17 mouse cellular contexts compared by ENCODE assay signal in genomic region chr17:14620037-14620436, GRCm38 (mm10).
DNase-seq lines count a peak whose midpoint lies in the region.
"Had no signal": no experiment of that assay in that cellular context is flagged by ENCODE, and none has a peak within 500 bp of the region (broad histone marks: within the 10 kb centered on the region; RNA-seq: fewer than 3 reads in every experiment).

No protein-coding gene starts in this region.

- intact Hi-C loops in heart, postnatal 36 days (cut with DNase I), result no loop called here

- DNase-seq in 3134 (ENCODE audit: extremely low read depth, insufficient read length, low spot score) (peak; percentile 82), 3T3-L1 (ENCODE audit: low read depth, low spot score) (peak; percentile 86), adipocyte (ENCODE audit: low spot score) (peak; percentile 81)
- DNase-seq in Muller cell, postnatal 12 days (ENCODE audit: inconsistent ontology term), result peak; percentile 43
- no peak for DNase-seq in neural tube, embryonic 10.5 days (ENCODE audit: extremely low spot score, low spot score)
- DNase-seq in cerebellum, adult 9-10 months, result no peak
- no peak for DNase-seq in adrenal gland, adult (ENCODE audit: inconsistent age in 2 of 2, low spot score in 1 of 2)
- no peak for DNase-seq in heart, postnatal 36 days
- DNase-seq: adrenal gland, adult 8-10 months; adrenal gland, postnatal 14 days; adrenal gland, postnatal 36 days; cerebellum, adult 11-12 months; cerebellum, adult 2 months; cerebellum, adult 9-11 months; cerebellum, postnatal 14 days; cerebellum, postnatal 36 days; embryo, embryonic 11 days had no signal

Comparison
In these comparisons a context has a peak if more than half of its experiments do, and no peak if none do; other contexts are left out.
1. DNase-seq: peak in 3134 (single experiment), 3T3-L1 (single experiment), Muller cell, postnatal 12 days (single experiment) and adipocyte (single experiment); none in neural tube, embryonic 10.5 days (single experiment), cerebellum, adult 9-10 months (single experiment), adrenal gland, adult (0 of 2) and heart, postnatal 36 days (0 of 2).